Mouse (Mus musculus) adrenal gland, postnatal 14 days (tissue): ENCODE results near the gene Idua. TPM values are rescaled to one million over a fixed set of nuclear protein-coding genes. Genes with fewer than 3 reads are reported as not detected.
"Not testable (repeated sequence)": the region's sequence is repeated elsewhere in the genome, so short reads cannot be mapped to it uniquely, and the experiment has no call there.

ENCODE experiments used
- DNase-seq: peaks from one replicate; pipeline ENCODE4 v3.0.0; 2021; ENCODE audit warnings: mixed read lengths
- long read RNA-seq, 2 experiments: library from polyadenylated mRNA; stranded (forward); transcript quantifications; one replicate each; pipeline ENCODE4 v2.0.0; 2021
- total RNA-seq: library from RNA; stranded (reverse); gene quantifications from 2 replicates; pipeline ENCODE4 v1.2.3, GENCODE M21; 2021

Idua gene
- total RNA-seq, result 12.6 and 13.7 TPM in 2 replicates
- long read RNA-seq, experiment 1, transcript Idua-202 (14 exons, 3,373 nt), result major isoform, 9 of 15 reads
- long read RNA-seq, experiment 1, partial matches to known transcripts, result 1 of 15 reads
- long read RNA-seq, experiment 1, other reads (novel, unspliced or antisense), result 5 of 15 reads
- long read RNA-seq, experiment 2, transcript Idua-202 (14 exons, 3,373 nt), result major isoform, 5 of 11 reads
- long read RNA-seq, experiment 2, partial matches to known transcripts, result 2 of 11 reads
- long read RNA-seq, experiment 2, other reads (novel, unspliced or antisense), result 4 of 11 reads

DNA sequence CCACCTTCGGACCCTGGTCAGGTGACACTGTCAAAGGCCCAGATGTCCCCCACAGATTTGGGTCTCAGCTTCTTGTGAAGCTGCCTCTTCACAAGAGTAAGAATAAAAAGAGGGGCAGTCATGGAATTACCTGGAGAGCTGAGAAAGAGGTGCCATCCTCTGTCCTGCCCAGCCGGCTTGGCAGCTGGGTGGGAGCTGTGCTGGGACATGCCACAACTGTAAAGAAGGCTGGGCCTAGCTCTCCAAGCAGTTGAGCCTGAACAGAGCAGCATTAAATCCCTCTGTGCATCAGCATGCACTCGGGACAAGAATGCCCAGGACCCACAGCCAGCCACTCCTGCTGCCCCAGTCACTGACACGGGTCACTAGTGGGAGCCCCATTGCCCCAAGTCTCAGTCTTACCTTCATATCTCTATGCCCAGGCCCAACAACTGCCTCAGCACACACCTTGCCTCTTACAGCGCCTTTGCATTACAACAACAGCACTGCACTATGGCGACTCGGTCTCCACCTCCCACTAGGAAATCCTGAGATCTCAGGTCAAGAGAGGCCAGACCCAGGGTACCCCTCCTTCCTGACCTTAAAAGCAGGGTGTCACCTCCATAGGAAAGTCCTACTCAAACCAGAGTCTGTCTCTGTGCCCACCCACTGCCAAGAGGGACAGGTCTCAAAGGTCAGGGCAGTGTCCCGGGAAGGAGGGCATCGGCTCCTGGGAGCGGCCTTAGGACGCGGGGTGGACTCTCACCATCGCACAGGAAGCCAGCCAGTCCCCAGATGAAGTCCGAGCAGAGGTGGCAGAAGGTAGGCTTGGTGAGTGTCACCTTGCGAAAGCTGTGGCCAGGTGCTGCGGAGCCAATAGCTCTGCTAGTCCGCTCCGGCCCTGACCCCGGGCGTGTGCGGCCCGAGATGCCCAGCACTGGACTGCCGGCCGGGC, at the start of gene Idua:
Gene Idua (plus strand): TSS at position 634 of the 934 bp plus-strand sequence.
- DNase-seq, result no peak

DNA sequence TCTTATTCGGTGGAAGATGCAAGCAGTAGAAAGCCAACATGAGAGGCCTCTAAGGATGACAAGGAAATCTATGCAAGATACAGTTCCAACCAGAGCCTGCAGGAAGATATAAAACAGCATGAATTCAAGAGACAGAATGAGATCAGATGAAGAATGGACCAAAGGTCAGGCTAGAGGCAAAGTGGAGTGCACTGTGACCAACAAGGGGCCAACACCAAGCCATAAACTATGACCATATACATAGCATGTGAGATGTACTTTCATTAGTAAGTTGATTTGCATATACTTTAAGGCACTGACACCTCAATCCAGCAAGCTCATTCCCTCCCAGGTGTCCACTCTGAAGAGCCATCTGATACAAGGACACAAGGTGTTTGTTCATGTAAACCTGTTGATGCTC, 49.7 kb upstream of the Idua start:
- no peak for DNase-seq

DNA sequence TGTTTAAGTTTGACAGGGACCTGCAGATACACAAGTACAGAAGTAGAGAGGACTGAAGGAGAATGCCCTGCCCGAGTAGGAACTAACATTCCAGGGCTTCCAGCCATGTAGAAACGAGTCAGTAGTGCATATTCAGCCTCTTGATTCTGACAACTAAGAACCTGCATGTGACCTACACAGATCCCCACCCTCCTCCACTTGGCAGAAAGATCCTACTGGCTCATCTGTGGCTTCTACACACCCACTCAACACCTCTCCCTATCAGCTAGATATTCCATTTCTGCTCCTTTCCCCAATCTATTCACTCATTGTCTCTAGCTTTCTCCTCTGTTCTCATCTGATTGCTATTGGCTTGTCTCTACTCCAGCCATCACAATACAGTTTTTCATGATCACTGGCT, 38.3 kb upstream of the Idua start:
- no peak for DNase-seq

GRCm38 (mm10) chr5:108626050-108626660, 34.0 kb upstream of the Idua start:
- no peak for DNase-seq

- DNase-seq, result no peak
Observed at GRCm38 (mm10) chr5:108628891-108629633, 31.1 kb upstream of the Idua start.

GRCm38 (mm10) chr5:108629634-108630483, 30.3 kb upstream of the Idua start, which contains the start of the genes Gak and Tmem175:
TSS of gene Gak (minus strand) at chr5:108629755.
TSS of gene Tmem175 (plus strand) at chr5:108629770.
- peak; percentile 95 for DNase-seq

DNA sequence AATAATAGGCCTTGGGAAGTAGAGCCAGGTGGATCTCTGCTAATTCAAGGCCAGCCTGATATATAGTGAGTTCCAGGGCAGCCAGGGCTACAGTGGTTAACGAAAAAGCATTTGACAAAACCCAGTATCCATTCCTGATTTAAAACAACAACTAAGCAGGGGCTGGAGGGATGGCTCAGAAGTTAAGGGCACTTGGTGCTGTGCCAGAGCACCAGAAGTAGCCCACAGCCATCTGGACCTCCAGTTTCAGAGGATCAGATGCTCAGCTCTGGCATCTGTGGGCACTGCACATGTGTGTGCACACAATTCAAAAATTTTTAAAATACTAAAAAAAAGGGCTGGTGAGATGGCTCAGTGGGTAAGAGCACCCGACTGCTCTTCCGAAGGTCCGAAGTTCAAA, 26.5 kb upstream of the Idua start:
- no peak for DNase-seq

GRCm38 (mm10) chr5:108634088-108634487, 26.0 kb upstream of the Idua start:
- DNase-seq, result not testable (repeated sequence)

GRCm38 (mm10) chr5:108636172-108636571, 24.0 kb upstream of the Idua start:
- no peak for DNase-seq

- DNase-seq, result no peak
Observed at GRCm38 (mm10) chr5:108643674-108644073, 16.5 kb upstream of the Idua start.

DNA sequence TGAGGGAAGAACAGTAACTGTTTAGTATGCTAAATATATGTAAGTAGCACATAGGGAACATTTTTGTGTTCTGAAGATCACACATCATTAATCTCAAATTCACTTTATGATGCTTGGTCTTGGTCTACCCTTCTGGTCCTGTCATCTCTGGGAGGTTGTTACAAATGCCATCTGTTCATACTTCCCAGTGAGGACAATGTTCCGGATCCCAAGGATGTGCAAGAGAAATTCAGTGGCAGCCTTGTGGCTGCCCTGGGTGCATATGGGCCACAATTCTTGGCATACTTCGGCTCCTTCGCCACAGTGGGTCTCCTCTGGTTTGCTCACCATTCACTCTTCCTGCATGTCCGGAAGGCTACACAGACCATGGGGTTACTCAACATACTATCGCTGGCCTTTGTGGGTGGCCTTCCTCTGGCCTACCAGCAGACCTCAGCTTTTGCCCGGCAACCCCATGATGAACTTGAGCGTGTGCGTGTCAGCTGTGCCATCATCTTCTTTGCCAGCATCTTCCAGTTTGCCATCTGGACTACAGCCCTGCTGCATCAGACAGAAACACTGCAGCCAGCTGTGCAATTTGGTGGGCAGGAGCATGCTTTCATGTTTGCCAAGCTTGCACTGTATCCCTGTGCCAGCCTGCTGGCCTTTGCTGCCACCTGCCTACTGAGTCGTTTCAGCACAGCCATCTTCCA, 14.3 kb upstream of the Idua start:
- no peak for DNase-seq

GRCm38 (mm10) chr5:108646343-108646660, 13.8 kb upstream of the Idua start:
- DNase-seq, result no peak

- DNase-seq, result no peak
Observed at GRCm38 (mm10) chr5:108647311-108647710, 12.8 kb upstream of the Idua start.

DNA sequence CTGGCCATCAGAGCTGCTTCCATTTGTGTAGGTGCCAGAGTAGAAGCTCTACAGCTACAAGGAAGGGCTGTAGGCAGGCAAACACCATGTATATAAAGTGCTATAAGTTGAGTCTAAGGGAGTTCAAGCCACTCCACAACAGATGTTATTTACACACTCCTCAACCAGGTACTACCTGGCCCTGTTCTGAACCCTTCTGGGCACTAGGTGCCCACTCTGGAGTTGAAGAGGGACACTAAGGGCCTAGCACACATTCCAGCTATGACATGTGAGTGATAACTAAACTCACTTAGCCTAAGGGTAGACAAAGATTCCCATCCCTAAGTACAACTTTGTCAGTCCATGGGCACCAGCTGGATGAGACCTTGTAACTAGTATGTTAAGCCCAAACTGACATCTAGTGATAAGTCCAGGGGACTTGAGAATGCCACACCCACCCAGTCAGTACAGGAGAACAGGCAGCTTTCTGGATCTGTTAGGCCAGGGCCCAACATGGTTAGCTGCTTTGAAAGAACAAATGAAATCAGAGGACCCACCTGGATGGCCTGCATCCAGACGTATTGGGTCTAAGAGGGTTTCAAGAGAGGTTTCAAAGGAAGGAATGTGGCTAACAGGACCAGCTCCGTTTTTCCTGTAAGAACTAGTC, 12.2 kb upstream of the Idua start:
- no peak for DNase-seq

- no peak for DNase-seq
Observed at GRCm38 (mm10) chr5:108648937-108649576, 11.1 kb upstream of the Idua start.

DNA sequence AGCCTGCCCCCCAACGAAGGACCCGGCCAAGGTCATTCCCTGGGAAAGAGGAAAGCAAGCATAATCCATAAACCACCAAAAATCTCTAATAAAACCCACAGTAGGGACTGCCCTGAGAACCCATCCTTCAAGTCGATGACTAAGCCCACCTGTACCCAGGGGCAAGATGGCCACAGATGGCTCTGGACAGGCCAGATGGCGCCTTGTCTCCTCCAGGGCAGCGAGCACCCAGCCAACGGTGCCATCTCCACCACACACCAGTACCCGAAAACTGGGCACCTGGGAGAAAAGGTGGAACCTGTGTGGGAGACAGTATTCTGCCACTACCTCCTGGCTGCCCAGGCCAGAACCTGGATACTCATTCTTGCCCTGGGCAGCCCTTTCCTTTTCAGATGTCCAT, 9.8 kb upstream of the Idua start:
- no peak for DNase-seq

DNA sequence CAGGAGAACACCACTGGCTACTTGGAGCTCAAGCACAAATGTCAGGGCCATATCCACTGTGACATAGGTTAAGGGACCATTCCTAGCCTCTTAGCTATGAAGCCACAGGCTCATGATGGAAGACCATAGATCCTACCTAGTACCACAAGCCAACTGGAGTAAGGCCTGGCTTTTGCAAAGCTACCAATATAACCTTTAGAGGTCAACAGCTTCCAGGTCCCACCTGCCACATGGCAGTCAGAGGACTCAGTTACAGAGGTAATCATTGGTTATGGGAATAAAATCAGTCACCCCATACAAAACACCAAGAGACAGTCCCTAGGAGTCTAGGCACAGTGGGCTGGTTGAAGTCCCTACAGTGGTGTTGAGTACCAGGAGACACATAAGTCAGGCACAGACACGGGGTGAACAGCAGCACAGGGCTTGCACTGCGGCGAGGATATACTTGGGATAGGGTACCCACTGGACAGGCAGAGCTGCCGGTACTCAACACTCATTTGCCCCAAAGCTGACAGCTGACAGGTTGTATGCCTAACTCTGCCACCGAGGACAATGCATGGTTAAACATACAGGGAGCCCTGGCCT, 8.9 kb upstream of the Idua start:
- no peak for DNase-seq

- DNase-seq, result peak; percentile 69
Observed at GRCm38 (mm10) chr5:108651823-108652222, 8.3 kb upstream of the Idua start.

DNA sequence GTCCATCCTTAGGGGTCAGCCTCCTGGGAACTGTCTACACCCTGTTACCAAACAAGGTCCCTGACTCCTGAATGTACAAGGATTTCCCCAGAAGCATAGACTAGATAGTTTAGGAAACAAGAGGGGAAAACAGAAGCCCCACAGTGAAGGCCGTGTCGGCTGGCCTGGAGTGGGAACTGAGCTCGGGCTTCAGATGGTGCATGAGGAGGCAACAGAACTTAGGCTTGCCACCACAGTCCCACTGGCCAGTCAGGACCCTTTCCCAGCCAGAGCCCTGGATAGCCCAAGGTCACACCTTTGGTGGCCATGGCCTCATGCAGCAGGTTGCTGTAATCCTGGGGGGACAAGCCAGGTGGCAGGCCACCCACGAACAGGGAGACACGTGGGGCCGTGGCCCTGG, 6.8 kb upstream of the Idua start:
- DNase-seq, result no peak
